Mouse (Mus musculus) testis, adult 2 months (tissue): Measurements from ENCODE around the gene Aldoc.

Experiments used
- CTCF ChIP-seq: fragments of 200-500 bp; IDR thresholded peaks from 2 replicates; pipeline ENCODE4 v1.5.1; 2012; ENCODE audit warnings: low read depth, mild to moderate bottlenecking, inconsistent platforms, low read length, moderate library complexity; ENCODE audit not compliant: control insufficient read depth, insufficient read depth, insufficient replicate concordance
- POLR2A ChIP-seq: fragments of 200-500 bp; IDR thresholded peaks from 2 replicates; pipeline ENCODE4 v1.6.1; 2012; ENCODE audit warnings: low read depth, mild to moderate bottlenecking, inconsistent platforms, low read length, moderate library complexity; ENCODE audit not compliant: control insufficient read depth

- TF ChIP-seq CTCF (no peak), POLR2A (no peak)
Observed at GRCm38 (mm10) chr11:78374147-78374546, 51.4 kb downstream of the Aldoc start.
